Mouse (Mus musculus): ENCODE results near the gene Mthfd2. TPM values are rescaled to one million over a fixed set of nuclear protein-coding genes. Genes with fewer than 3 reads are reported as not detected.

Mthfd2 gene
- polyA plus RNA-seq (2015; fragmentation: Nextera tagmentation; extraction: Ambion mirVana) = 27.2 and 30.5 TPM in 2 replicates

- peaks cover 12% of the 10 kb centered on the region for H3K4me1 ChIP-seq
- ATAC-seq (ENCODE audit: insufficient number of reproducible peaks, low FRiP score, low TSS enrichment, low read depth) = peak; percentile 97
- H3K9ac ChIP-seq = peak within 1 kb of the TSS; percentile 78
- H3K36me3 ChIP-seq = peaks cover 21% of the 10 kb centered on the region; the same call in 1 of the 2 replicates
- H3K27ac ChIP-seq (replicated peaks) = peak within 1 kb of the TSS; percentile 95
- peak within 1 kb of the TSS; percentile 72 for H3K4me2 ChIP-seq (replicated peaks)
- H3K9me3 ChIP-seq (replicated peaks) = no peaks in the 10 kb centered on the region
- H3K4me3 ChIP-seq (replicated peaks) = peak within 1 kb of the TSS; percentile 81
- H3K27me3 ChIP-seq = no peaks in the 10 kb centered on the region
- WGBS = under 1% methylated on average over 65 of the region's 65 CpGs
Measured at GRCm38 (mm10) chr6:83325525-83326393, at the start of gene Mthfd2, which contains the start of gene Mob1a. TSS of gene Mthfd2 (minus strand) at chr6:83325908. TSS of gene Mob1a (plus strand) at chr6:83326016.

DNA sequence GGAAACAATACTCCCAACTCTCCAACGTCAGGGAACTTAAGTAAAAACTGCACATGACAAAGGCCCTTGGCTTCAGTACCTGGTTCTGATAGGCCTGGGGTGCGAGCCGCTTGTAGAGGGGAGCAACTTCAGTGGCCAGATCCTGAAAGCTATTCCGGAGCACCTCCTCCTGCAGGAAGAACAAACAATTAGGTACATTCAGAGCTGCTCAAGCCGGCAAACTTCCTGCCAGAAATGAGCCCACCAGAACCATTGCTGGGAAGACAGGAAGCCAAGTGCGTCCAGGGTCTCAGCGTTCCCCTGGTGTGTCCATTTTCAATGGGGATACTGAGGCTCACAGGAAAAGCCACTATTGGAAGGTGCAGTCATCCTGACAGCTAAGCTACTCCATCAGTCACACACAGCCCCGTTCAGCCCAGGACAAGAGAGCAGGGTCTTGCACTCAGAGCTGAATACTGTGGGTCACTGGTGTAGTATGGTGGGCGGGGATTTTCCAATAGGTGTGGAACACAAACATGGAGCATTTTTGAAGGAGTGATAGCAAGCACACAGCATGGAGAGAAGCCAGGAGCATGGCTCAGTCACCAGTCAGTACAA, 48.1 kb upstream of the Mthfd2 start:
- peaks cover 100% of the 10 kb centered on the region for H3K36me3 ChIP-seq
- 87% methylated on average over 9 of the region's 9 CpGs for WGBS
- no peak for ATAC-seq (ENCODE audit: insufficient number of reproducible peaks, low FRiP score, low TSS enrichment, low read depth)
- H3K27ac ChIP-seq (replicated peaks) = no peak overlapping the region
- no peak overlapping the region for H3K4me3 ChIP-seq (replicated peaks)
- no peaks in the 10 kb centered on the region for H3K4me1 ChIP-seq
- no peak overlapping the region for H3K4me2 ChIP-seq (replicated peaks)
- H3K9ac ChIP-seq = no peak overlapping the region
- no peaks in the 10 kb centered on the region for H3K27me3 ChIP-seq
- no peaks in the 10 kb centered on the region for H3K9me3 ChIP-seq (replicated peaks)

- Histone ChIP-seq H3K4me1 (no peaks in the 10 kb centered on the region), H3K4me3 (replicated peaks) (no peak overlapping the region), H3K9ac (no peak overlapping the region), H3K4me2 (replicated peaks) (no peak overlapping the region), H3K36me3 (peaks cover 98% of the 10 kb centered on the region), H3K27ac (replicated peaks) (no peak overlapping the region), H3K9me3 (replicated peaks) (no peaks in the 10 kb centered on the region), H3K27me3 (no peaks in the 10 kb centered on the region)
- 85% methylated on average over 3 of the region's 3 CpGs for WGBS
- no peak for ATAC-seq (ENCODE audit: insufficient number of reproducible peaks, low FRiP score, low TSS enrichment, low read depth)
Measured at GRCm38 (mm10) chr6:83371350-83371749, 45.6 kb upstream of the Mthfd2 start.

- Histone ChIP-seq H3K27ac (replicated peaks) (no peak overlapping the region), H3K4me2 (replicated peaks) (no peak overlapping the region), H3K9ac (no peak overlapping the region), H3K4me3 (replicated peaks) (no peak overlapping the region), H3K9me3 (replicated peaks) (no peaks in the 10 kb centered on the region), H3K36me3 (peaks cover 94% of the 10 kb centered on the region), H3K27me3 (no peaks in the 10 kb centered on the region), H3K4me1 (no peaks in the 10 kb centered on the region)
- 87% methylated on average over 21 of the region's 21 CpGs for WGBS
- ATAC-seq (ENCODE audit: insufficient number of reproducible peaks, low FRiP score, low TSS enrichment, low read depth) = no peak
Measured at GRCm38 (mm10) chr6:83370316-83370965, 44.7 kb upstream of the Mthfd2 start.

GRCm38 (mm10) chr6:83363075-83363474, 37.4 kb upstream of the Mthfd2 start:
- WGBS = 86% methylated on average over 12 of the region's 12 CpGs
- Histone ChIP-seq H3K9ac (no peak overlapping the region), H3K9me3 (replicated peaks) (no peaks in the 10 kb centered on the region), H3K4me1 (no peaks in the 10 kb centered on the region), H3K4me2 (replicated peaks) (no peak overlapping the region), H3K27me3 (no peaks in the 10 kb centered on the region), H3K4me3 (replicated peaks) (no peak overlapping the region), H3K36me3 (peaks cover 49% of the 10 kb centered on the region), H3K27ac (replicated peaks) (no peak overlapping the region)
- no peak for ATAC-seq (ENCODE audit: insufficient number of reproducible peaks, low FRiP score, low TSS enrichment, low read depth)

GRCm38 (mm10) chr6:83361523-83362248, 36.0 kb upstream of the Mthfd2 start:
- Histone ChIP-seq H3K9ac (no peak overlapping the region), H3K36me3 (peaks cover 43% of the 10 kb centered on the region), H3K27ac (replicated peaks) (no peak overlapping the region), H3K9me3 (replicated peaks) (no peaks in the 10 kb centered on the region), H3K27me3 (no peaks in the 10 kb centered on the region), H3K4me3 (replicated peaks) (no peak overlapping the region), H3K4me2 (replicated peaks) (no peak overlapping the region), H3K4me1 (no peaks in the 10 kb centered on the region)
- 62% methylated on average over 11 of the region's 11 CpGs for WGBS
- ATAC-seq (ENCODE audit: insufficient number of reproducible peaks, low FRiP score, low TSS enrichment, low read depth) = no peak

DNA sequence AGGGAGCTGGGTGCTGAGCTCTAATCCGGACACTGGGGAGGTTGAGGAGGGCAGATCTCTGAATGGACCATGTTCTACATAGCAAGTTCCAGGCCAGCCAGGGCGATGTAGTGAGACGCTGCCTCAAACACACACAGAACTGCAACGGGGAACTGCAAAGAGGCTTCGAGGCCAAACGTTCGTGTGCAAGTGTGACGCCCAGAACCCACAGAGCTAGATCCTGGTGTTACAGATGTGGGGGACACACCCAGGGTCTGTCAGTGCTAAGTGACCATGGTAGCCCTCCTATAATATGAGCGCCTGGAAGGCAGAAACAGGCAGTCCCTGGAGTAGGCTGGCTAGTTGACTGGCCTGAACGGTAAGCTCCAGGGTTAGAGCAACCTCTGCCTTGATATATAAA, 31.7 kb upstream of the Mthfd2 start:
- no peak overlapping the region for H3K27ac ChIP-seq (replicated peaks)
- 90% methylated on average over 10 of the region's 10 CpGs for WGBS
- ATAC-seq (ENCODE audit: insufficient number of reproducible peaks, low FRiP score, low TSS enrichment, low read depth) = no peak

DNA sequence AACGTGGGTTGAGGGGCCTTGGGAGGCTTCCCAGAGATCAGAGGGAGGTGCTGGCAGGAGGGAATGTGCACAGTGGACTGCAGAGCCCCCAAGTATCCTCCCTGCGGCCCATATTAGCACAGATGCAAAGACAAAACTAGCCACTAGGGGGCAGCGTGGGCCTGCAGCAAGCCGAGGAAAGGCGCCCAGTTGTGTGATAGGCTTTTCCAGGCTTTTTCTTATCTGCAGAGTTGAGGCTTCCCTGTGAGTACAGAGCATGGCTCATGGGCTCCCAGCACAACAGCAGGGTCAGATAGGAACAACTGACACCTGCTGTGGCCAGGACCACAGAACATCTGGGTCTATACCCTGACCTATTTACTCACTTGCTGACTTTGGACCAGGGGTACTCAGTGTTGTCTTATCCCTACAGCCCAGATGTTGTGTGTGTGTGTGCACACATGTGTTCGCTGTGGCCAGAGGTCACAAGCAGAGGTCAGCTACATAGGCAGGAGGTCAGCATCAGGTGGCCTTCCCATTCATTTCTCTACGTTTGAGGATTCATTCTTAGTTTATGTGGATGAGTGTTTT, 30.9 kb upstream of the Mthfd2 start:
- 0 out of 2 replicates have a peak, but pooled peaks have one; percentile 22 for ATAC-seq (ENCODE audit: insufficient number of reproducible peaks, low FRiP score, low TSS enrichment, low read depth)
- H3K27ac ChIP-seq (replicated peaks) = no peak overlapping the region
- WGBS = 25% methylated on average over 7 of the region's 7 CpGs

More for the DNA sequence above, 31.7 kb upstream of the Mthfd2 start:
- Histone ChIP-seq H3K27me3 (no peaks in the 10 kb centered on the region), H3K4me3 (replicated peaks) (no peak overlapping the region), H3K4me2 (replicated peaks) (no peak overlapping the region), H3K4me1 (no peaks in the 10 kb centered on the region), H3K9me3 (replicated peaks) (no peaks in the 10 kb centered on the region), H3K36me3 (peaks cover 52% of the 10 kb centered on the region), H3K9ac (no peak overlapping the region)

GRCm38 (mm10) chr6:83354856-83355781, 29.4 kb upstream of the Mthfd2 start:
- H3K9ac ChIP-seq = no peak overlapping the region
- no peaks in the 10 kb centered on the region for H3K27me3 ChIP-seq
- no peak for ATAC-seq (ENCODE audit: insufficient number of reproducible peaks, low FRiP score, low TSS enrichment, low read depth)
- no peaks in the 10 kb centered on the region for H3K9me3 ChIP-seq (replicated peaks)
- 73% methylated on average over 9 of the region's 9 CpGs for WGBS
- no peak overlapping the region for H3K4me3 ChIP-seq (replicated peaks)
- H3K4me1 ChIP-seq = peaks cover 5% of the 10 kb centered on the region
- no peak overlapping the region for H3K27ac ChIP-seq (replicated peaks)
- H3K36me3 ChIP-seq = peaks cover 50% of the 10 kb centered on the region
- no peak overlapping the region for H3K4me2 ChIP-seq (replicated peaks)

More for the DNA sequence above, 30.9 kb upstream of the Mthfd2 start:
- peaks cover 52% of the 10 kb centered on the region for H3K36me3 ChIP-seq
- no peaks in the 10 kb centered on the region for H3K9me3 ChIP-seq (replicated peaks)
- H3K9ac ChIP-seq = no peak overlapping the region
- H3K27me3 ChIP-seq = no peaks in the 10 kb centered on the region
- no peaks in the 10 kb centered on the region for H3K4me1 ChIP-seq
- H3K4me2 ChIP-seq (replicated peaks) = no peak overlapping the region
- no peak overlapping the region for H3K4me3 ChIP-seq (replicated peaks)

All from embryonic facial prominence, embryonic 15.5 days (tissue).